Mouse (Mus musculus): ENCODE results near the gene Smyd2.

Gene Smyd2

DNA sequence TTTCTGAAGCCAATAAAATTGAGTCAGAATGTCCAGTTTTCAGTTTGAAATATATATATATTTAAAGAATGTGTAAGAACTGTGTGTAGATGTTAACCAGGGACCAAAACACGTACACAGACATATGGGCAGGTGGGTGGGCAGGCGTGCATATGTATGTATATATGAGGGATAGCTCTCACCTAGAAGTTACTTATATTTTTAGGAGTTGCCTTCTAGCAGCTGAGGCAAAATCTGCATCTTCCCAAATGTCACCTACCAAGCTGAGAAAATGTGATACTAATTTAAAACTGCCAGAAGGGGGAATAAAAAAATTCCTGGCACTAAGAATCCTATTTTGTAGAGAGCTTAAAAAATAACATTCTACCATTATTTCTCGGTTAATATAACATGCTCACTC is 2.4 kb downstream of the Smyd2 start:
- no peak for DNase-seq (ENCODE audit: low spot score in 2 of 2)

DNA sequence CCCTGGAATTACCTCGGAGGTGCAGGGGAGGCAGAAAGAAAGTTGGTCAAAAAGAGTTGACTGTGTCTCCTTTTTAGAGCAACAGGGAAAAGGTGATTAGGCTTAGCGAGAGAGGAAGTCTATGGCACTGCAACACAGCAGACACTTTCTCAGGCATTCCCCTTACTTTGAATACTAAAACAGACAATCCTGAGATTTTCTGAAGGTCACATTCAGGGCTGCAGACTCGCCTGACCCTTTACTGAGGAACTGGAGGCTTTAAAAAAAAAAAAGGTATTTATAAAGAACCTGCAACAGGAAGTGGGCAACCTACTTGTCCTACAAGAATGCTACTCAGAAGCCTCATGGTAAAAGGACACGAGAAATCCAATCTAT is 5.0 kb downstream of the Smyd2 start:
- DNase-seq (ENCODE audit: low spot score in 2 of 2) = no peak

DNA sequence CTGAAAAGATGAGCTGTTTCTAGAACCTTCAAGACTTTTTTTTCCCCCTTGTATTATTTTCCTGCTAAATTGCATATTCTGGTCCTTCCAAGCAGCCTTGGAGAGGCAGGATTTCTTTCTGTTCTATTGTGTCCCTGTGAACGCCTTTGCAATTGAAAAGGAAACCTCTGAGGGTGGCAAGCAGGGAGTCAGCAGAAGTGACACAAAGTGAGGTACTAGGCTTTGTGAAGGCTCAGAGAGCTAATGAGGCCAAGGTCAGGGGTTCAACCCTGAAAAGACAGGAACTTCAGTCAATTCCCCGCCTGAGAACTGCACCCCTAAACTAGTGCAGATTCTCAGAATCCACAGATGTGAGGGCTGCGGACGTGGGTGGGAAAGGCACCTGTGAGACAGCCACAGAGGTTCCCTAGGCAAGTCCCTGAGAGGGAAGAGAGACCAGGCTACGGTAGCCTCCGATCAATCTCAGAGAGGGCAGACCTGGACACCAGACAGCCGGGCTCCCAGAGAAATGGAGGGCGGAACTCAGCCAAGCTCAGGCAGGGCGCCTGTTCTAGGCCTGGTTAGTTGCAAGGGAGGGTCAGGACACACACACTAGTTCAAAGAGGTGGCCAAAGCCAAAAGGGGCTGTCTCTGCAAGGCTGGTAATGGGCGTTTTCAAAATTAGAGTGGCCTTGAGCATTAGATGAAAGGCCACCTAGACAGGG is 5.6 kb downstream of the Smyd2 start:
- no peak for DNase-seq (ENCODE audit: low spot score in 2 of 2)

DNA sequence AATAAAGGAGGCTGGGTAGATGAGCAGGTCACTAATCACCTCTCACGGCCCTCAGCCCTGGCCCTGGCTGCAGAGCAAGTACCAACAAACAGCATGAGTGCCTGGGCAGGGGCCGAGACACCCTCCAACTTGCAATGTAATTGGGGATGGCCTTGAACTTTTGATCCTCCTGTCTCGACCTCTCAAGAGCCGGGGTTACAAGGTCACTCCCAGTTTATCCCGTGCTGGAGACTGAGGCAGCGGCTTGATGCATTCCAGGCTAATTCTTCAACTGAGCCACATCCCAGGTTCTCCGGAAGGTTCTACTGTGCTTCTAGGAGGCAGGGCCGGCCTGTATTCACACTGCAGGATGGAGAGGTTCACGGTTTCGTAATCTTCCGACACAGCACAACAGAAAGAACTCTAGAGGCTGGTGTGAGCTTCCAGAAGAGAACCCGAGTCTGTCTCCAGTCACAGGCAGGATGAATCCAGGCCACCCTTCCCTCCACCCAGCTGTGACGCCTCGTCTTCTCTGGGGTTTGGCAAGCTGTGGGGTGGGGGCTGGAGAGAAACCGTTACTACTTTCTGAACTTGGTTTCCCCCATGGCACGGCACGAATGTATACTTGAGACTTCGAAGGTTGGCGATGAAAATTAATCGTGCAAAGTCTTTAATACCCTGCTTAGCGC is 8.9 kb downstream of the Smyd2 start:
- DNase-seq (ENCODE audit: low spot score in 2 of 2) = no peak

DNA sequence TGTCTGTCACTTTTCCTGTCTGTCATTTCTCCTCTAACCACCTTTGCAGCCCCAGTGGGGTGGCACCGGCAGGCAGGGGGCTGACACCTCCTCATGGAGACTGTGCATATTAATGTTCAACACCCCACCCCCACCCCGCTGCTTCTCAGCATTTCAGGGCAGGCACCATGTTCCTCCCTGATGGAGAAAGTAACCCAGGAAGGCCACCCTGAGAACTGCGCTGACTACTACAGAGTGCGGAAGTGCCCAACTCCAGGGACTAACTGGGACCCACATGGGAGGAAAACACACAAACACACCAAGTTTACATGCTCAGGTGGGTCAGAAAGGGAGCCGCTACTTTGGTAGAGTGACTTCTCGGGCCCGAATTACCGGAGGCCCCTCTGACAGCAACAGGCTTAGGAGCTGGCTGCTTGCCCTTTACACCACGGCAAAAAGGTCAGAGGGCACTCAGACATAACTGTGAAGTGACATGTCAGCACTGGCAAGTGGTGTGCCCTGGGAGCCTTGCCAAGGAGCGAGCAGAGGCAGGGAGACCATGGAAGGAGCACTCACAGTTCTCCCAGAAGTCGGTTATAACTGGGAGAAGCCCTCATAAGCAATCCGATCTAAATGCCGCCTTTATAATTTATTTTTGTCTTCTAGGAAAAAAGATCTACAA is 11.3 kb downstream of the Smyd2 start:
- no peak for DNase-seq (ENCODE audit: low spot score in 2 of 2)

- DNase-seq (ENCODE audit: low spot score in 2 of 2) = no peak
Observed at GRCm38 (mm10) chr1:189903169-189903568, 19.0 kb downstream of the Smyd2 start.

DNA sequence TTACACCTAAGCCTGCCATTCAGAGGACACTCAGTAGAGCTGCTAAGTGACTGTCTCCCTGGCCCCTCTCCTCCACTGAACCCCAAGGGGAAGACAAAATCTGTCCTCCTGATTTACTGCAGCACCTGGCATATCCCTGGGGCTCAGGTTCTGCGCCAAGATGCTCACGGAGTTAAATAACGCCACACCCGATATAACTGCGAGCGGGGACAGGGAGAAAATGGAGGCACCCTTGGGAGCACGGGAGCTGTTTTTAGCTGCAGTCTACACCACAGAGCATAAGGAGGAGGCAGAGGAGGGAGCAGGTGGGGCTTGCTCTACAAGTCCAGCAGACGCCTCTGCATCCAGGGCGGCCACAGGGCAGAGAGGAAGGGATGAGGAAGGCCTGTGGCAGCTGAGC is 19.8 kb downstream of the Smyd2 start:
- DNase-seq (ENCODE audit: low spot score in 2 of 2) = no peak

GRCm38 (mm10) chr1:189899526-189899925 is 22.6 kb downstream of the Smyd2 start:
- DNase-seq (ENCODE audit: low spot score in 2 of 2) = no peak

DNA sequence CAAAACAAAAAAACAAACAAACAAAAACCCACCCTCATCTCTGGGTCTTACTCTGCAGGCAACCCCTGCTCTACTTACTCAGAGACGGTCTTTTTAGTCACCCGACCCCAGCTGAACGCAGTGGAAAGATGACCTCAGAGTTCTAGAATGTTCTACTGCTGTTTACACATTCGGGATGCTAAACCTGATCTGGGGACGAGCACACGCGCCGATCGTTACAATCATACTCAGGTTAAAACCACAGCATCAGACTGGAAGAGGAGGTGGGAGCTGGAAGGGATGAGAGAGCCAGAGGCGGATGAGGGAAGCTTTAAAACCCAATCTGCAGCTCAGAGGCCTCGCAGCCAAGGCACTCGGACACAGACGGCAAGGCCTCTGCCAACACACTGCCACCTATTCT is 23.5 kb downstream of the Smyd2 start:
- no peak for DNase-seq (ENCODE audit: low spot score in 2 of 2)

GRCm38 (mm10) chr1:189897861-189898260 is 24.3 kb downstream of the Smyd2 start:
- DNase-seq (ENCODE audit: low spot score in 2 of 2) = no peak

DNA sequence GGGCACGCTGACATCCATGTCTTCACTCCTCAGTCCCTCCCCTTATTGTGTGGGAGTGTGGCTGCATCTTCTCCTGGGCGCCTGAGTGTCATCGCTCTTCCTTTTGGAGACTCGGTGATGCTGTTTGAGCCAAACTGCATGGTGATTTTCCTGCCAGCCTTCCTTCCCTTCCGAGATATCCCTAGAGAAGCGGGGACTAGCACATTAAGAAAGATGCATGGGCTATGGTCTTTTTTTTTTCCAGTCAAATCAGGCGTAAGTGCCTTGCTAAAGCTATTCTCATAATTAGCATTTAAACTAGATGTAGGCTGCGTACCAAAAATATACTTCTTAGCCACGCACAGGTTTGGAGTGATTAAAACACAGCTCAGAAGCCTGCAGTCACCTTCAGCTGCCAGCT is 28.0 kb downstream of the Smyd2 start:
- DNase-seq (ENCODE audit: low spot score in 2 of 2) = no peak

- no peak for DNase-seq (ENCODE audit: low spot score in 2 of 2)
Observed at GRCm38 (mm10) chr1:189888749-189889148, 33.4 kb downstream of the Smyd2 start.

DNA sequence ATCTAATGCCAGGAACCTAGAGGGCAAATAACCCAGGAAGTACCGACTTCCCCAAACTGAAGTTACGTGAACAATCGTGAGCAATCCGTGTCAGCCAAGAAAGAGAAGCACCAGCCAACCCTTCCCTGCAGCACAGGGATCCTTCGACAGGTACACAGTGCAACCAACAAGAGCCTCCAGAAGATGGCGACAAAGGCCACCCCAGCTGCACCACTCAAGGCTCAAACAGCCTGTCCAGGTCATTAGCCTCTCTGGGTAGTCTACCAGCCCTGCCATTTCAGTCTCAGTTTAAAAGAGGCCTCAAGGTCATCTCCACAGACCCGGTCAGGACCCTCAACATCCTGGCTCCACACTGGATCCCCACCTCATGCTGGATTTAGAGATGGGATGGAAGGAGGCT is 34.6 kb downstream of the Smyd2 start:
- DNase-seq (ENCODE audit: low spot score in 2 of 2) = peak in 1 of 2 experiments; percentile 18

- DNase-seq (ENCODE audit: low spot score in 2 of 2) = no peak
Observed at GRCm38 (mm10) chr1:189885975-189886374, 36.2 kb downstream of the Smyd2 start.

GRCm38 (mm10) chr1:189884951-189885350 is 37.2 kb downstream of the Smyd2 start:
- DNase-seq (ENCODE audit: low spot score in 2 of 2) = no peak

DNA sequence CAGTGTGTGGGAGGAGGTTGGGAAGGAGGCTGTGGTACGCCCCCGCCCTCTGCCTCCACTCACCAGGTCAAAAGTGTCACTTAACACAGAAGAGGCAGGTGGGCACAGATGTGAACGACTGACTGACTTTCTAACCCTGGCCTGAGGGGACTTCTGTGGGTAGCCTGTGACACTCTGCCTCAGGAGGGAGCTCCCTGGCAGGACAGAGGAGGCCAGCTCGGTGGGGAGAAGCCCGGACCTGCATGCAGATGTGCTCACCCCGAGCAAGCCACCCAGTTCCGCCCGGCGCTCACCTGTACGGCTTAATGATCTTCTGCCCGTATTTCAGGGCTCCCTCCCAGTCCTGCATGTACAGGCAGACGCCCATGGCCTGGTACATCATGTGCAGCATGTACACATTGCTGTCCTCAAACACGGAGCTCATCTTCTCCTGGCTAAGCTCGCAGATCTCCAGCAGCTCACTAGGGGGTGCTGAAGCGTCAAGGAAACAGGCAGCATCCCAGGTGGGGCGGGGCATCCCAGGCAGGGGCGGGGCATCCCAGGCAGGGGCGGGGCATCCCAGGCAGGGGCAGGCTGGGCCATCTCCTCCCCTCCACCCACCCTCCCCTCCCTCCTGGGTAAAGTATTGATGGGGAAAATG is 38.5 kb downstream of the Smyd2 start:
- no peak for DNase-seq (ENCODE audit: low spot score in 2 of 2)

GRCm38 (mm10) chr1:189882886-189883285 is 39.3 kb downstream of the Smyd2 start:
- peak in 1 of 2 experiments; percentile 40 for DNase-seq (ENCODE audit: low spot score in 2 of 2)

DNA sequence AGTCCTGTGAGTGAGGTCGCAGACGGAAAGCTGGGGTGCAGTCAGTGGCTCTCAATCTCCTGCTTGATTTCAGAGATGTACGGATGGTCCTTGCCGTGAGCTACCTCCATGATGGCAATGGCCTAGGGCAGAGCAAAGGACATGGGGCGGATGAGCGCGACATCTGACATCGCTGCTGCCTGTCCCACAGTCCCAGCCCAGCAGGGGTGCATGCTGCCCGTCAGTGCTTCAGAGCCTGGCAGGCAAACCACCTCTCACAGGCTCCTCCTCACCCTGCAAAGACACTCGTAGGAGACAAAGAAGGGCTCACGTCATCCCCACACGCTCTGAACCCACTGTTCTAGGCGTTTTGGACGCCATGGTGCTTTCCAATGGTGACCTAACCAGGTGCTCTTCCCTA is 41.4 kb downstream of the Smyd2 start:
- no peak for DNase-seq (ENCODE audit: low spot score in 2 of 2)

DNA sequence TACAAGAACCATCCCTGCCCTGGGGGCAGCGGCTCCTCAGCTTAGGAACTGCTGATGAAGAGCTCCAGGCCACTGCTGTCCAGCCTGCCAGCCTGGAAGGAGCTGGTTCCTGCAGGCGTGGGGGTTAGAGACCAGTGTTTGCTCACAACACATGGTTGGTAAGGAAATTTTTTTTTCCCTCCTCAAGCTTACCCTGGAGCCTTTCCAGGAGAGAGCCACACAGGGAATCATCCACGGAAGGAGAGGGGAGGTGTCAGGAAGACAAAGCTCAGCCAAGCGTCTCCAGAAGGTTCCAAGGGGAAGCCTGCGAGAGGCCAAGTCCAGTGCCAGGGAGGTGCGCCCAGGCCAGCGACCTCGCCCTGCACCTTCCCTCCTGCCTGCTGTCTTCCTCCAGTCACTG is 42.2 kb downstream of the Smyd2 start:
- no peak for DNase-seq (ENCODE audit: low spot score in 2 of 2)

DNA sequence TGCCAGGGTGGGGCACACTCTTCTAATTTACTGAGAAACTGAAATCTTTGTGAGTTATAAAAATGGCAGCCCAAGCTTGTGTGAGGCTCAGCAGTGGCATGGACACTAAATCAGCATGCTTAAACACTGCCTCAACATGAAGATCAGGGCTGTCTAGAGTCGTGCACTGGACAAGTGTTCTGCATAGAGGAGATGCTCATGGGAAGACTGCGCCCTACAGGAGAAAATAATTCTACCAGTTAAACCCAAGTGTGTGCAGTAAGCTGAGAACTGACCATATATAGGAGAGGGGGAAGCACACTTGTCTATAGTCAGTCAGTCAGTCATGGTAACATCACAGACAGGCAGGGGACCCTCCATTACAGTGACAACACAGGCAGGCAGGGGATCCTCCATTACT is 43.0 kb downstream of the Smyd2 start:
- no peak for DNase-seq (ENCODE audit: low spot score in 2 of 2)

DNA sequence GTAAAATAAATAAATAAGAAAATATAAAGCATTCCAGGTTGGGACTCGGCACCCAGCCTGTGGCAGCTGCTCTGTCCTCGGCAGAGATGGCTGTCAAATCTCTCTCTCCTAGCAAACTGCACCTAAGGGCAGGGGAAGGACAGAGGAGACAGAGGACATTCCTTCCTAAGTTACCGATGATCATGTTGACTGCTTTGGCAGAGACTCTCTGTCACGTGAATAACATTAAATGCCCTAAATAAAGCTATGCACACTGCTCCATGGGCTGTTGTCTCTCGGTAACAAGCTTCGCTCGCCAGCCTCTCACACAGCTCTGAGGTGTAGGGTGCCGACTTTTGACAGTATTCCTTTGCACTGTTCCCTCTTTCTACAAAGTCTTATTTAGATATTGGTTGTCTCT is 46.0 kb downstream of the Smyd2 start:
- DNase-seq (ENCODE audit: low spot score in 2 of 2) = no peak

DNA sequence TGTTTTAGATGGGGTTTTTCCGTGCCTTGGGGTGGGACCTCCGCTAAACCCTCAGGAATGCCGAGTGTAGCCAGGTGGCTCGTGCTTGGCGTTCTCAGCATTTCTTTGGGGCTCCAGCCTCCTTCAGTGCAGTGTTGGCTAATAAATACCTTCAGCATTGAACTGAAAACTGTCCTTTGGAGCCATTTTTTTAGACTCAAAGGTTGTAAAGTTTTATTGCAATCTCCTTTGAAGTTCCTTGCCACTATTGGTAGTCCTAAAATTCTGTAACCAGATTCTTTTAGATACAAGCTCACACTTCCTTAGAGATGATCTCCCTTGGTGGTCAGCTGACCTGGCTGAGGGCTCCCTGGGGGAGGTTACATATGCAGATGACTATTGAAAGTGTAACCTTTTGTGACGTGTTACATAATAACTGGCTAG is 46.7 kb downstream of the Smyd2 start:
- no peak for DNase-seq (ENCODE audit: low spot score in 2 of 2)

- DNase-seq (ENCODE audit: low spot score in 2 of 2) = no peak
Observed at GRCm38 (mm10) chr1:189873591-189873990, 48.6 kb downstream of the Smyd2 start.
